Mouse (Mus musculus) megakaryocyte, embryonic 14.5 days (primary cell): ENCODE results near the gene Hmgxb4. TPM values are rescaled to one million over a fixed set of nuclear protein-coding genes. Genes with fewer than 3 reads are reported as not detected.

Experiments used
- H3K27me3 ChIP-seq: replicated peaks from 2 replicates; pipeline ENCODE3; 2012; ENCODE audit warnings: inconsistent platforms
- H3K36me3 ChIP-seq: replicated peaks from 2 replicates; pipeline ENCODE3; 2012; ENCODE audit warnings: low read length, inconsistent platforms, mixed read lengths
- H3K4me1 ChIP-seq: 2 replicates; pipeline ENCODE4 v1.6.1; 2012; ENCODE audit warnings: inconsistent platforms
- H3K4me3 ChIP-seq: replicated peaks from 2 replicates; pipeline ENCODE3; 2012; ENCODE audit warnings: moderate library complexity, mild to moderate bottlenecking, inconsistent platforms
- H3K9me3 ChIP-seq: 2 replicates; pipeline ENCODE4 v1.6.1; 2012; ENCODE audit warnings: inconsistent platforms
- FLI1 ChIP-seq: IDR thresholded peaks from 2 replicates; pipeline ENCODE4 v1.6.1; 2012; ENCODE audit warnings: low read length, inconsistent platforms, mixed read lengths
- GATA1 ChIP-seq: IDR thresholded peaks from 3 replicates; pipeline ENCODE4 v1.6.1; 2012; ENCODE audit warnings: mixed read lengths, low read length, inconsistent platforms, borderline replicate concordance
- polyA plus RNA-seq: library from polyadenylated mRNA; stranded (reverse); fragments of >175 nt; gene quantifications from 2 replicates; pipeline ENCODE4 v1.2.3, GENCODE M21; 2012; ENCODE audit warnings: low replicate concordance; ENCODE audit not compliant: insufficient read depth

Hmgxb4 gene
- polyA plus RNA-seq, 1 experiment, result 2.9 TPM

DNA sequence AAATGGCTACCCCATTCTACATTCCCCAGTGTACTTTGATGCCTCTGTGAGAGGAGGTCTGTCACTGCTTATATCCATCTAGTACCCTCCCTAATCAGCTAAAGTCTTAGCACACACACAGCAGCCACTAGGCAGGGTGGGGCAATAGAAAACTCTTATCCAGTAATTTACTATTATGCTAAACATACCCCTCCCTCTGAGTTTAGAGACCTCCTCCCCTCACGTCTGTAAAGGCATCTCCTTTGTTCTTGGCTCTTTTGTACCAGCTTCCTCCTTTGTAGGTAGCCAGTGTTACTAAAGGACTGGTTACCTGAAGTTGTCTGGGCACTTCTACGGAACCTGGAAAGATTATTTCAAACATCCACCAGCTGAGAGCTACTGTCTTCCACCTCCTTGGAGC is 22.8 kb downstream of the Hmgxb4 start:
- no peak overlapping the region for H3K4me3 ChIP-seq
- H3K4me1 ChIP-seq, result peaks cover 51% of the 10 kb centered on the region
- H3K9me3 ChIP-seq, result no peaks in the 10 kb centered on the region
- H3K27me3 ChIP-seq, result no peaks in the 10 kb centered on the region
- TF ChIP-seq GATA1, result no peak
- no peak for TF ChIP-seq FLI1
- peaks cover 57% of the 10 kb centered on the region for H3K36me3 ChIP-seq

DNA sequence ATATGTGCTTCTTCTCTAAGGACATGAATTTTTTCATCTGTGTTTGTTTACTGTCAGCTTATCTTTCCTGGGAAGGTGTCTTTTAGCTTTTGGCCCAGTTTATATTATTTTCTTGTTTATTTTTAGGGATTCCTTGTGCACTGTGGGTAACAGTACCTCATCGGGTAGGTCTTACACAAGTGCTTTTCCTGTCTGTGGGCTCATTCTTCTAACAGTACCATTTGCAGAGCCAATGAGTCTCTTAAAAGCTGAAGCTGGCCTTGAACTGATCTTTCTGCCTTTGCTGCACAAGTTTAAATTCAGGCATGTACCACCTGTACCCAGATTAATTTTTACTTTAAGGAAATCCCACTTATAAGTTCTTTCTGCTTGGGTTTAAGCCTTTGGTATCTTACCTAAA is 23.3 kb downstream of the Hmgxb4 start:
- Histone ChIP-seq H3K27me3 (no peaks in the 10 kb centered on the region), H3K4me1 (peaks cover 51% of the 10 kb centered on the region), H3K36me3 (peaks cover 58% of the 10 kb centered on the region), H3K9me3 (no peaks in the 10 kb centered on the region), H3K4me3 (no peak overlapping the region)
- no peak for TF ChIP-seq FLI1

DNA sequence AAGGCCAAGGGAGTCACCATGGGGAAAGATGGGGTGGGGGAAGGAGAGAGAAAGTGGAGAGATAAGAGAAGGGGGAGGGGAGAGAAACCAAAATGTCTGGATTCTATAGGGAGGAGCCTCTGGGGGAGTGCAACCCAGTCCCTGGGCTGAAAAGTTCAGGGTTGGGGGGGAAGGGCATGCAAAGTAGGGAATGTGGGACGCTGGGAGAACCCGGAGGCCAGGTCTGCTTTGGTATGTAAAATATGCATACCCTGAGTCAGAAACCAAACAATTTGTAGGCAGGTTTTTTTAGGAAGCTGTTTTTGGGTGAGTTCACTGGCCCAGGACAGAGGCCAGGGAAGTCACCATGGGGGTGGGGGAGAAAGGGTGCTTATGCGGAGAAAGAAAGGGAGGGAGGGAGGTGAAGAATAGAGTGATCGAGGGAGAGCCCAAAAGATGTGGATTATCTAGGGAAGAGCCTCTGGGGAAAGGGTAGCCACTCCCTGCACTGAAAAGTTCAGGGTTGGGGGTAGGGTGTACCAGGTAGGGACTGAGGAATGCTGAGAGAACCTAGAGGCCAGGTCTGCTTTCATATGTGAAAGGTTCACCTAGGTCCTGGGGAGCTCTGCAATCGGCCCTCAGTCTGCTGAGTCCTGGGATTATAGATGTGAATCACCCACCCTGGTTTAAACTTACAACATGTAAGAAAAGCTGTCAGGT is 25.3 kb downstream of the Hmgxb4 start:
- peaks cover 47% of the 10 kb centered on the region for H3K4me1 ChIP-seq
- H3K36me3 ChIP-seq, result peaks cover 73% of the 10 kb centered on the region
- TF ChIP-seq FLI1, result no peak

DNA sequence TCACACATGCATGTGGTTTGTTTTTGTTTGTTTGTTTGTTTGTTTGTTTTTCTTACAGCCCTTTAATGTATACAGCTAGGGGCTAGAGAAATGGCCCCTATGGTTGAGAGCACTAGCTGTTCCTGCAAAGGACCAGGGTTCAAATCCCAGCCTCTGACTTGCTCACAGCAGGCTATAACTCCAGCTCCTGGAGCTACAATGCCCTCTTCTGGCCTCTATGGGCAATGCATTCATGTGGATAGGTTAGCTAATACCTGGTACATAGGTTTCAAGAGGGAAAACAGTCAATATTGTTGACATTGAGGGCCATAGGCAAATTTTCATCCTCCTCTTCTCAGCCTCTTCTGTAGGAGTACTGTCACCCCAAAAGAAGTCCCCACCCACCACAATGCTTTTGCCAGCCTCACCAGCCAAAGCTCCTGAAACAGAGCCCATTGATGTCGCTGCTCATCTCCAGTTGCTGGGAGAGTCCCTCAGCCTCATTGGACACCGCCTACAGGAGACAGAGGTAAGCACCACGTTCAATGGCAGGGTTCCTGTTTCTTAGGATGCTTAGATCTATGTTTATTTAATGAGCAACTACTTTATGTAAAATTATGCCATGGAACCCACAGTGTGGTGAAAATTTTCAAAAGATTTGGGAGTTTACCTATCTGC is 30.6 kb downstream of the Hmgxb4 start:
- Histone ChIP-seq H3K4me3 (no peak overlapping the region), H3K36me3 (peaks cover 88% of the 10 kb centered on the region), H3K27me3 (no peaks in the 10 kb centered on the region), H3K4me1 (no peaks in the 10 kb centered on the region; the same call in 1 of the 2 replicates), H3K9me3 (peaks cover 10% of the 10 kb centered on the region)
- no peak for TF ChIP-seq FLI1
- no peak for TF ChIP-seq GATA1

More for the DNA sequence above, 25.3 kb downstream of the Hmgxb4 start:
- H3K9me3 ChIP-seq, result peaks cover 10% of the 10 kb centered on the region
- H3K4me3 ChIP-seq, result no peak overlapping the region
- no peaks in the 10 kb centered on the region for H3K27me3 ChIP-seq

DNA sequence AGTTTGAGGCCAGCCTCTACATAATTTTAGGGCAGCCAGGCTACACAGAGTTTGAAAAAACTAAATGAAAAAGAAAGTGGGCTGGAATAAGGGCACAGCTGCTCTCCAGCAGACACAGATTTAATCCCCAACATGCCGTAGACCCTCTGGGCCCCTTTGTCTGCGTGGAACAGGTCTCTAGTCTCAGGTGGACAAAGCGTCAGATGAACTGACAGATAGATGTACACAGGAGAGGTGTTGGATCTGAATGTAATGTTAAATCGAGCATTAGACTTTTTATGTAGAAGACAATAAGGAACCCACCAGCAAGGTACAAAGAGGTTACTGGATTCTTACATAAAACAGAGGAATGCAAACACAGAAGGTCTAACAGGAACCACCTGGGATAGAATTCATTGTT is 32.7 kb downstream of the Hmgxb4 start:
- H3K36me3 ChIP-seq, result peaks cover 90% of the 10 kb centered on the region

DNA sequence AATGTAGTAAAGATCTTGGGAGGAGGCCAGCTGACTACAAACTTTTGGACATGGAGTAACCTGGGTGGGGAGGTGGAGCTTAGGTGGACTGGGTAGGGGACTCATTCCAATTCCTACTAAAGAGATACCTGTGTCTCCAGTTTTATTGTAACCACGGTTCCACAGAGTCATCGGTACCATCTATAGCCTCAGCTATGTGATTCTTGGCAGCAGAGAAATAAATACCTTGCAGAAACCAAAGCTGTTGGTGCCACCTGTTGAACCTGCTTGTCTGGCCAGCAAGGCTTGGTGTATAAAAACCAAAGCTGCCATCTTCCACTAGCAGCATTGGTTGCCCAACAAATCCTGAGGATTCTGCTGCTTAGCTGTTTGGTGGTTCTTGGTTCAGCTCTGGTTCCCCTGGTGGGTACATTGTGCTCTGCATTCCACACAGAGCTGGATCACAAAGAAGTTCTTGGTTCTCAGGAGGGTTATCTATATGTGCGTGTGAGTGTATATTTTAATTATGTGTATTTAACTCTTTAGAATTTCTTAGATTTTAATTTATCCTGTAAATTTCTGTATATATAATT is 37.4 kb downstream of the Hmgxb4 start:
- TF ChIP-seq FLI1 (no peak), GATA1 (no peak)
- Histone ChIP-seq H3K27me3 (no peaks in the 10 kb centered on the region), H3K4me1 (peaks cover 29% of the 10 kb centered on the region), H3K4me3 (no peak overlapping the region), H3K9me3 (no peaks in the 10 kb centered on the region), H3K36me3 (peaks cover 64% of the 10 kb centered on the region)

More for the DNA sequence above, 32.7 kb downstream of the Hmgxb4 start:
- Histone ChIP-seq H3K4me3 (no peak overlapping the region), H3K4me1 (no peaks in the 10 kb centered on the region), H3K27me3 (no peaks in the 10 kb centered on the region), H3K9me3 (peaks cover 10% of the 10 kb centered on the region)
- TF ChIP-seq FLI1 (no peak), GATA1 (no peak)

DNA sequence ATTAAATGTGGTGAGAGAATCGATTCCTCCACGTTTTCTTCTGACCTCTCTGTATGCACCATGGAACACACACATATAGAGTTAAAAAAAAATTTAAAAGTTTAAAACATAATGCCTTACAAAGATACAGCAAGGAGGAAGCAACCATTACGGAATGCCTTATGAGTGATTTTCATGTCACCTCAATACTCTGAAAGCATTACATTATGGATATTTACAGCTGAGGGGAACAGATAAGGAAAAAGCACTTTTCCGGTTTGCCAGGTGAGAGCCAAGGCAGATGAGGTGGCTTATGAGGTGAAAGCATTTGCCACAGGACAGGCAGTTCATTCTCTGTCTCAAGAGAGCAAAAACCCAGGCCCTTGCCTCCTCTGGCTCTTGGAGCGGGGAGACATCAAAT is 39.8 kb downstream of the Hmgxb4 start:
- Histone ChIP-seq H3K9me3 (no peaks in the 10 kb centered on the region), H3K27me3 (no peaks in the 10 kb centered on the region), H3K4me1 (peaks cover 53% of the 10 kb centered on the region), H3K36me3 (peaks cover 68% of the 10 kb centered on the region), H3K4me3 (peak overlapping the region; percentile 97)
- TF ChIP-seq GATA1 (no peak), FLI1 (no peak)

DNA sequence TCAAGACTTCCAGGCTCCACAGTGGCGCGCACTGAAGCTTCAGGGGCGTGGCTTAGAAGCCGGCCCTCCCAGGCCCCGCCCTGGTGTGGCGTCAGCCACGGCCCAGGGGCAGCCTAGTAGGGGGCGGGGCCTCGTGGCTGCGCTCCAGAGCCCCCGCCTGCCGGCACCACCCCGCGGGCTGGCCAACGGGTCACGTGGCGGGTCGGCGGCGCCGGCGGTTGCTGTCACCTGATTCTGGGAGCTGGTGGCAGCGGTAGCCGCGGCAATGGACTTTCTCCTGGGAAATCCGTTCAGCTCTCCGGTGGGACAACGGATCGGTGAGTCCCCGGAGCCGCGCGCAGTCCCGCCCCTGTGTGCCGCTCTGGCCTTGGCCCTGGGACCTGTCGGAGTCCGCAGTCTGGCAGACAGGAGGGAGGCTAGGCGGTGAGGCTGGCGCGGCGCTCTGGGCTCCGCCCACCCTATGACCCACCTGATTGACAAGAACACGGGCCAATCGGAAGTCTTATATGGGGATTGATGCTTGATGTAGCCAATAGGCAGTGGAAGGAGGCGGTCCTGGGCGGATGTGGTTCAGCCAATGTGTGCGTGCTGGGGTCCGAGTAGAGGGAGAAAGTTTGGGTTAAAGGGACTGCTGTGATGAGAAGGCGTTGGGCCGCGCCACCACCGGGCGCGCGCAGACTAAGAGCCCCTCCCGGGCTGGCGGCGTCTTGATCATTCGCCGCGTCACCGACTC is 40.5 kb downstream of the Hmgxb4 start, which contains the start of gene Tom1:
Gene Tom1, plus strand, starts transcription at position 195 of the 733 bp plus-strand sequence.
- Histone ChIP-seq H3K4me1 (peaks cover 61% of the 10 kb centered on the region), H3K36me3 (peaks cover 66% of the 10 kb centered on the region), H3K4me3 (peak within 1 kb of the TSS; percentile 97), H3K27me3 (no peaks in the 10 kb centered on the region), H3K9me3 (no peaks in the 10 kb centered on the region)
- TF ChIP-seq FLI1 (no peak), GATA1 (no peak)

DNA sequence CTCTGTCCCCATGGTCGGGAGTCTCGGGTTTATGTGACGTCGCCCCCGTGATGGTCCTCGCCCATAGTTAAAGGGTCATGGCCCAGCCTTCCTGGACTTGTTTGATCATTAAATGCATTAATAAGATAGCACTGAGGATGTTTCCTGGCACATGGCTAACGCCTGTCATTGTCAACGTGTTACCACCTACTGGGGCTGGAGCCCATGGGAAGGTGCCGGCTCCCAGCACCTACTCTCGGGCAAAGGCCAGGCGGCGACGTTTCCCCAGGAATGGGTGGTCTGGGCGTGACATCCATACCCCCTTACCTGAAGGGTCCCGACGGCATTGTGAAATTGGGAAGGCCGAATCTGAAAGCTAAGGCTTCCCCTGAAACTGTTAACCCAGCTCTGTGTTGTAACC is 41.1 kb downstream of the Hmgxb4 start:
- TF ChIP-seq FLI1 (no peak), GATA1 (no peak)
- H3K9me3 ChIP-seq, result no peaks in the 10 kb centered on the region
- H3K27me3 ChIP-seq, result no peaks in the 10 kb centered on the region
- H3K36me3 ChIP-seq, result peaks cover 60% of the 10 kb centered on the region
- H3K4me1 ChIP-seq, result peaks cover 67% of the 10 kb centered on the region
- H3K4me3 ChIP-seq, result peak overlapping the region; percentile 97
